Mouse (Mus musculus) common myeloid progenitor, adult 5-6 weeks (primary cell): ENCODE results near the gene Gm49661. TPM values are rescaled to one million over a fixed set of nuclear protein-coding genes. Genes with fewer than 3 reads are reported as not detected.

ENCODE experiments used
- ATAC-seq: replicated peaks from 2 replicates; pipeline ENCODE4 v1.8.0; 2016; ENCODE audit warnings: low read depth, mild to moderate bottlenecking, moderate TSS enrichment, inconsistent platforms; ENCODE audit not compliant: poor library complexity, severe bottlenecking
- total RNA-seq: library from RNA; stranded (forward); fragments of 200-1000, 187-1606 nt; gene quantifications from 2 replicates; pipeline ENCODE4 v1.2.3, GENCODE M21; 2017

The Gm49661 gene
- total RNA-seq, 1 experiment from 2014 or later: not detected

- 0 out of 2 replicates have a peak, but pooled peaks have one; percentile 4 for ATAC-seq
These were observed 15.9 kb upstream of the Gm49661 start for GRCm38 (mm10) chr8:84985049-84985683.

- no peak for ATAC-seq
These were observed 15.2 kb upstream of the Gm49661 start for GRCm38 (mm10) chr8:84984294-84985048.

- no peak for ATAC-seq
These were observed 13.3 kb upstream of the Gm49661 start for GRCm38 (mm10) chr8:84982499-84983011.

GRCm38 (mm10) chr8:84981644-84982498, 12.6 kb upstream of the Gm49661 start:
- ATAC-seq: no peak

- no peak for ATAC-seq
These were observed 11.6 kb upstream of the Gm49661 start for GRCm38 (mm10) chr8:84980622-84981358.

- ATAC-seq: peak; percentile 37
These were observed 10.6 kb upstream of the Gm49661 start for GRCm38 (mm10) chr8:84979599-84980421.

- peak; percentile 33 for ATAC-seq
These were observed 9.2 kb upstream of the Gm49661 start, which contains the start of gene Junb for GRCm38 (mm10) chr8:84978248-84978940. TSS of gene Junb (minus strand) at chr8:84978718.

GRCm38 (mm10) chr8:84977435-84978247, 8.4 kb upstream of the Gm49661 start:
- ATAC-seq: no peak; the same call in 1 of the 2 replicates

GRCm38 (mm10) chr8:84976763-84977434, 7.7 kb upstream of the Gm49661 start:
- ATAC-seq: no peak

- ATAC-seq: peak; percentile 30
These were observed 7.0 kb upstream of the Gm49661 start for GRCm38 (mm10) chr8:84976031-84976762.

GRCm38 (mm10) chr8:84975434-84975833, 6.2 kb upstream of the Gm49661 start:
- no peak for ATAC-seq

- ATAC-seq: no peak
These were observed 5.4 kb upstream of the Gm49661 start for GRCm38 (mm10) chr8:84974543-84975142.

- peak; percentile 15; the same call in 1 of the 2 replicates for ATAC-seq
These were observed 4.7 kb upstream of the Gm49661 start for GRCm38 (mm10) chr8:84973803-84974542.

- no peak for ATAC-seq
These were observed 3.8 kb upstream of the Gm49661 start for GRCm38 (mm10) chr8:84973079-84973478.

GRCm38 (mm10) chr8:84970913-84971312, 1.7 kb upstream of the Gm49661 start:
- no peak for ATAC-seq
